Mouse (Mus musculus) neural tube, embryonic 15.5 days (tissue): ENCODE data around the gene Snx10. TPM values are rescaled to one million over a fixed set of nuclear protein-coding genes. Genes with fewer than 3 reads are reported as not detected.
"Not testable (repeated sequence)": the region's sequence is repeated elsewhere in the genome, so short reads cannot be mapped to it uniquely, and the experiment has no call there.

Experiments used
- ATAC-seq: fragments of 200-750 bp; cut with Nextera tagmentation; 2 replicates; pipeline ENCODE4 v1.8.0; 2017; ENCODE audit warnings: mild to moderate bottlenecking, moderate TSS enrichment, moderate library complexity; ENCODE audit not compliant: low FRiP score
- H3K27ac ChIP-seq: fragments of 300-500 bp; sonication (generic); replicated peaks from 2 replicates; pipeline ENCODE4 v1.5.1; 2015; ENCODE audit warnings: mild to moderate bottlenecking, inconsistent platforms
- H3K27me3 ChIP-seq: fragments of 300-500 bp; sonication (generic); replicated peaks from 2 replicates; pipeline ENCODE4 v1.6.1; 2015; ENCODE audit warnings: inconsistent platforms
- H3K36me3 ChIP-seq: fragments of 300-500 bp; sonication (generic); 2 replicates; pipeline ENCODE4 v1.6.1; 2015; ENCODE audit warnings: inconsistent platforms
- H3K4me1 ChIP-seq: fragments of 300-500 bp; sonication (generic); 2 replicates; pipeline ENCODE4 v1.6.1; 2015; ENCODE audit warnings: inconsistent platforms
- H3K4me2 ChIP-seq: fragments of 300-500 bp; sonication (generic); 2 replicates; pipeline ENCODE4 v1.6.1; 2015; ENCODE audit warnings: inconsistent platforms, mild to moderate bottlenecking, moderate library complexity
- H3K4me3 ChIP-seq: fragments of 300-500 bp; sonication (generic); replicated peaks from 2 replicates; pipeline ENCODE4 v1.5.1; 2015; ENCODE audit warnings: mild to moderate bottlenecking, inconsistent platforms
- H3K9ac ChIP-seq: fragments of 300-500 bp; sonication (generic); replicated peaks from 2 replicates; pipeline ENCODE4 v1.6.1; 2015; ENCODE audit warnings: mild to moderate bottlenecking, inconsistent platforms
- H3K9me3 ChIP-seq: fragments of 300-500 bp; sonication (generic); replicated peaks from 2 replicates; pipeline ENCODE4 v1.6.1; 2016; ENCODE audit warnings: inconsistent platforms
- WGBS: fragments of 180-500 bp; shearing (Covaris S2); methylation state at CpG from one replicate; pipeline ENCODE4 v1.1.7; 2015; ENCODE audit warnings: mixed read lengths; 5-methylcytosine and 5-hydroxymethylcytosine counted together
- polyA plus RNA-seq: library from polyadenylated mRNA; unstranded; fragments of >200 nt; fragmentation: Nextera tagmentation; extraction: Ambion mirVana; gene quantifications from 2 replicates; pipeline ENCODE4 v1.2.1, GENCODE M21; 2015

The Snx10 gene
- 55.6 and 63.4 TPM in 2 replicates for polyA plus RNA-seq

DNA sequence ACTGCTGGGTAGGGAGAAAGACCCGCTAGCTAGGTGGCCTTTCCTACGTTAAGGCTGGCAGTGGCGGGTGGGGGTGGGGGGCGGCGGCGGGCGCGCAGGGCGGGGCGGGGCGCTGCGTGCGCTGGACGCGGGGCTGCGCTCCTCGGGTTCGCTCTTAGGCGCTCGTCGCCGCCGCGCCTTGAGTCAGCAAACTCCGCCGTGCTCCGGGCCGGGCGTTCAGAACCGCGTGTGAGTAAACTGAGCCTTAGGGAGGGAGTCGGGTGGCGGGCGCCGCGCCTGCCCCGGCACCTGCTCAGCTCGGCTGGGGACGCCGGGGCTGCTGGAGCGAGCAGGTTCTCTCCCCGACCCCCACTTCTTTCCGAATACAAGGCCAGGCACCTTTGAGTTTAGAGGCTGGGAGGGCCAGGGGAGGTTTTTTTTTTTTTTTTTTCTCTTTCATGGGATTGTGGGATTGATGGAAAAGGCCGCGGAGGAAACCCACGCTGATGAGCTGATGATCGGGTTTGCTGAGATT is at the start of gene Snx10:
TSS of gene Snx10 (plus strand) at position 95 of the 514 bp plus-strand sequence.
- Histone ChIP-seq H3K36me3 (no peaks in the 10 kb centered on the region), H3K27ac (peak within 1 kb of the TSS; percentile 86), H3K4me3 (peak within 1 kb of the TSS; percentile 80), H3K9me3 (no peaks in the 10 kb centered on the region), H3K4me2 (peak within 1 kb of the TSS; percentile 73), H3K27me3 (no peaks in the 10 kb centered on the region), H3K4me1 (peaks cover 20% of the 10 kb centered on the region), H3K9ac (peak within 1 kb of the TSS; percentile 77)
- ATAC-seq: peak; percentile 85
- WGBS: 0% methylated on average over 45 of the region's 47 CpGs

DNA sequence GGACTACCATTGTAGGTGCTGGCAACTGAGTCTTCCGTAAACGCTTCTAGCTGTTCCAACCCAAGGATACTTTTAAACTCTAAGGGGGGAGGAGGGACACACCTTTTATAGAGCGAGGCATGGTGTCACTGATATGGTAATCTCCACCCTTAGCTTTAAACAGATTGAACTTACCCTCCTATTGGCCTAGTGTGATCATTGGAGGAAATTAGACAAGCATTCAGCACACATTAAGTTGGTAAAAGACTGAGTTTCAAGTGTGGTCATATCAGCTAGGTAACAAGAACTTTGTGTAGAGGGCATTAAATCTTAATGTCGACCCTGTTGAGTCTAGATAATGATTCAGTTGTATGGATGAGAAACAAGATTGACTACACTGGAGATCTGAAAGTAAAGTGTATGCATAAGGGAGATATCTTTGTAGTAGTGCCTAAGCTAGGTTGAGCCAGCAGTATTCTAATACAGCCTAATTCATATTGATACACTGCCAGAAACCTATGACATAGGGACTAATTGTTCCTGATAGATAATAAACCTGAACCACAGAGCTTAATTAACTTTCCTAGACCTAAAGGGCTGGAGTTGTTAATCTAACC is 44.5 kb upstream of the Snx10 start:
- Histone ChIP-seq H3K27ac (no peak overlapping the region), H3K9ac (no peak overlapping the region), H3K4me2 (no peak overlapping the region), H3K9me3 (no peaks in the 10 kb centered on the region), H3K4me1 (peaks cover 1% of the 10 kb centered on the region; the same call in 1 of the 2 replicates), H3K36me3 (peaks cover 62% of the 10 kb centered on the region), H3K27me3 (no peaks in the 10 kb centered on the region), H3K4me3 (no peak overlapping the region)
- WGBS: 96% methylated on average over 4 of the region's 4 CpGs
- ATAC-seq: no peak

- no peaks in the 10 kb centered on the region for H3K4me1 ChIP-seq
- H3K27me3 ChIP-seq: no peaks in the 10 kb centered on the region
- H3K36me3 ChIP-seq: peaks cover 53% of the 10 kb centered on the region
- H3K4me2 ChIP-seq: no peak overlapping the region
- no peak for ATAC-seq
- 92% methylated on average over 8 of the region's 8 CpGs for WGBS
- no peak overlapping the region for H3K4me3 ChIP-seq
- H3K9ac ChIP-seq: no peak overlapping the region
- H3K9me3 ChIP-seq: no peaks in the 10 kb centered on the region
- no peak overlapping the region for H3K27ac ChIP-seq
Measured at GRCm38 (mm10) chr6:51481548-51481947, 42.2 kb upstream of the Snx10 start.

DNA sequence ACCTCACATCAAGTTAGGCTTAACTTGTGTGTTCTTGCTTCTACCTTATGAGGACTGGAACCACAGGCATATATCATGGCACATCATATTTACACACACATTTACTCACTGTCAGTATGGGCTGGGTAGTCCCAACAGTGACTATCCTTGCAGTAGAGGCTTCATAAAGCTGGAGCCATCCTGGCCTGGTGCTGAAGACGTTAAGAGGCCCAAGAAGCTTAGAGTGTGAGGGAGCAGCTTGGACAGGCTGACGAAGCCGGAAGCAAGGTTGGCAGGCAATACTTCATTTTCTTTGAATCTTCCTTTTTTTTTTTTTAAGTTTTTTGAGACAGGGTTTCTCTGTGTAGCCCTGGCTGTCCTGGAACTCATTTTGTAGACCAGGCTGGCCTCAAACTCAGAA is 39.8 kb upstream of the Snx10 start:
- peaks cover 42% of the 10 kb centered on the region for H3K36me3 ChIP-seq
- WGBS: 95% methylated on average over 3 of the region's 3 CpGs
- no peaks in the 10 kb centered on the region for H3K4me1 ChIP-seq
- ATAC-seq: no peak
- H3K27ac ChIP-seq: no peak overlapping the region
- no peak overlapping the region for H3K4me2 ChIP-seq
- H3K9ac ChIP-seq: no peak overlapping the region
- H3K27me3 ChIP-seq: no peaks in the 10 kb centered on the region
- H3K9me3 ChIP-seq: no peaks in the 10 kb centered on the region
- H3K4me3 ChIP-seq: no peak overlapping the region

GRCm38 (mm10) chr6:51484556-51484955 is 39.1 kb upstream of the Snx10 start:
- not testable (repeated sequence) for H3K4me2 ChIP-seq, H3K27me3 ChIP-seq, H3K9ac ChIP-seq, H3K27ac ChIP-seq, H3K4me3 ChIP-seq, H3K4me1 ChIP-seq, ATAC-seq, H3K9me3 ChIP-seq
- 87% methylated on average over 8 of the region's 8 CpGs for WGBS
- peaks cover 35% of the 10 kb centered on the region for H3K36me3 ChIP-seq

DNA sequence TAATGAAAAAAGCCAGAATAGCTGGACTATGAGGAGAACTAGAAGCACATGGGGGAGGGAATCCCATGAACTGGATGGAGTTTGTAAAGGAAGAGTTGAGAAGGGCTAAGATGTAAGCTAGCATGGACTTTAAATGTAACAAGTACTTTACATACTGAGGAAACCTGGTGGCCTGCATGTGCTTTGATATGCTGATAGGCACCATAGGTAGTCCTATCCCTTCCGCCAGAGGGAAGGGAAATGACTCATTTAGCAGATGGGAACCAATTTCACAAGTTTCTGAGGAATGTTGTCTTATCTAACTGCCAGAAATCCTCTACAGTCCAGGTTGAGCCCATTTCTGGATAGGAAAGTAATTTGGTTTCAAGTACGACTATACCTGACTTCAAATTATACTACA is 38.1 kb upstream of the Snx10 start:
- H3K36me3 ChIP-seq: peaks cover 24% of the 10 kb centered on the region
- 67% methylated on average over 2 of the region's 2 CpGs for whole genome bisulfite sequencing
- no peak overlapping the region for H3K4me2 ChIP-seq
- no peak overlapping the region for H3K27ac ChIP-seq
- no peak overlapping the region for H3K4me3 ChIP-seq
- H3K4me1 ChIP-seq: no peaks in the 10 kb centered on the region
- no peaks in the 10 kb centered on the region for H3K9me3 ChIP-seq
- no peaks in the 10 kb centered on the region for H3K27me3 ChIP-seq
- no peak overlapping the region for H3K9ac ChIP-seq
- ATAC-seq: no peak

- H3K4me2 ChIP-seq: no peak overlapping the region
- no peaks in the 10 kb centered on the region for H3K27me3 ChIP-seq
- H3K4me3 ChIP-seq: no peak overlapping the region
- no peak for ATAC-seq
- H3K4me1 ChIP-seq: no peaks in the 10 kb centered on the region
- no peaks in the 10 kb centered on the region for H3K9me3 ChIP-seq
- no peak overlapping the region for H3K27ac ChIP-seq
- H3K9ac ChIP-seq: no peak overlapping the region
- WGBS: 80% methylated on average over 7 of the region's 7 CpGs
- H3K36me3 ChIP-seq: peaks cover 19% of the 10 kb centered on the region
Measured at GRCm38 (mm10) chr6:51486076-51486710, 37.5 kb upstream of the Snx10 start.

GRCm38 (mm10) chr6:51486731-51487130 is 37.0 kb upstream of the Snx10 start:
- Histone ChIP-seq H3K4me1 (no peaks in the 10 kb centered on the region), H3K27ac (no peak overlapping the region), H3K9ac (no peak overlapping the region), H3K4me2 (no peak overlapping the region), H3K9me3 (no peaks in the 10 kb centered on the region), H3K27me3 (no peaks in the 10 kb centered on the region), H3K4me3 (no peak overlapping the region), H3K36me3 (peaks cover 14% of the 10 kb centered on the region)
- 95% methylated on average over 5 of the region's 5 CpGs for WGBS
- no peak for ATAC-seq

DNA sequence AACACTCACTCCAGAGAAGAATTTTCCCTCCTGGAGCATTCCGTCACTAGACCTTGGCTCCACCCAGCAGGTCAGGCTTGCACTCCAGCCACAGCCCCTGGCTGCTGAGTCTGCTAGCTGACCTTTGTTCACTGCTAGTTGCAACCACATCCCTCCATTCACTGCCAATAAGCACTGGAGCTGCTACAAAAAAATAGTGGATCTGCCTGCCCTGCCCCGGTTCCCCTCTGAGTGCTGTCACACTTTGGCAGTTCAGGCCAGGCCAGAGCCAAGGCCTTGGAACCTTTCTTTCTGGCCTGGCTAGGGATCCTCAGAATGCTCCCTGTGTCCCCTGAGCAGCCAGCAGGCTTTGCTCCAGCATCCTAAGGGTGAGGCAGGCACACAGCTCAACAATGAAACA is 33.9 kb upstream of the Snx10 start:
- no peak for ATAC-seq

GRCm38 (mm10) chr6:51497321-51498111 is 26.2 kb upstream of the Snx10 start:
- Histone ChIP-seq H3K27ac (no peak overlapping the region), H3K9ac (no peak overlapping the region)

More for the DNA sequence above, 33.9 kb upstream of the Snx10 start:
- no peaks in the 10 kb centered on the region for H3K9me3 ChIP-seq
- no peak overlapping the region for H3K27ac ChIP-seq
- no peaks in the 10 kb centered on the region for H3K4me1 ChIP-seq
- H3K27me3 ChIP-seq: no peaks in the 10 kb centered on the region
- no peak overlapping the region for H3K4me3 ChIP-seq
- no peak overlapping the region for H3K9ac ChIP-seq
- no peak overlapping the region for H3K4me2 ChIP-seq
- H3K36me3 ChIP-seq: no peaks in the 10 kb centered on the region
- 68% methylated on average over 2 of the region's 2 CpGs for WGBS

DNA sequence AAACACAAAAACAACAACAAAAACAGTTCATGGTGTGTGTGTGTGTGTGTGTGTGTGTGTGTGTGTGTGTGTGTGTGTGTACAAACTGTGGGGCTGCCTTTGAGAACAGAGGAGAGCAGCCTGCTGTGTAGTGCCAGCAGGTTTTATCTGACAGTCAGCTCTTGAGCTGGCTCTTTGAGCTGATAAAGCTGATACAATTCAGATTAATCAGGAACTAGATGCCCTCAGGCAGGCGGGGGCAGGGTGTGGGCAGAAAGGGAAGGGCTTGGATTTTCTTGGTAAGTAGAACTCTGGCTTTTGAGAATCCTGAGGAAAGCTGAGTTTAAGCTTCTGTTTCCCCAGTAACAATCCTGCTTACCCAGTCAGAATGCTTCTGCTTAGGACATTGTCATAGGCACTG is 18.0 kb upstream of the Snx10 start:
- Histone ChIP-seq H3K36me3 (no peaks in the 10 kb centered on the region), H3K9ac (no peak overlapping the region), H3K4me3 (no peak overlapping the region), H3K27me3 (no peaks in the 10 kb centered on the region), H3K9me3 (no peaks in the 10 kb centered on the region), H3K4me1 (peaks cover 7% of the 10 kb centered on the region; the same call in 1 of the 2 replicates), H3K27ac (no peak overlapping the region), H3K4me2 (no peak overlapping the region)
- 81% methylated on average over 1 of the region's 1 CpGs for WGBS
- no peak for ATAC-seq

More at GRCm38 (mm10) chr6:51497321-51498111, 26.2 kb upstream of the Snx10 start:
- Histone ChIP-seq H3K4me3 (no peak overlapping the region), H3K4me1 (0 out of 2 replicates have a peak, but pooled peaks cover 5% of the 10 kb centered on the region), H3K4me2 (no peak overlapping the region), H3K36me3 (no peaks in the 10 kb centered on the region), H3K27me3 (no peaks in the 10 kb centered on the region), H3K9me3 (no peaks in the 10 kb centered on the region)
- WGBS: 74% methylated on average over 8 of the region's 8 CpGs
- ATAC-seq: no peak
